Mouse (Mus musculus): ENCODE measurements at regions not wholly inside any gene's neighbourhood (a gene's known extent, or its start where the extent isn't known, plus 50 kb on each side); places are given as distances from the start of the nearest gene placed in this dataset.
"Not testable (repeated sequence)": the region's sequence is repeated elsewhere in the genome, so short reads cannot be mapped to it uniquely, and the experiment has no call there.

DNA sequence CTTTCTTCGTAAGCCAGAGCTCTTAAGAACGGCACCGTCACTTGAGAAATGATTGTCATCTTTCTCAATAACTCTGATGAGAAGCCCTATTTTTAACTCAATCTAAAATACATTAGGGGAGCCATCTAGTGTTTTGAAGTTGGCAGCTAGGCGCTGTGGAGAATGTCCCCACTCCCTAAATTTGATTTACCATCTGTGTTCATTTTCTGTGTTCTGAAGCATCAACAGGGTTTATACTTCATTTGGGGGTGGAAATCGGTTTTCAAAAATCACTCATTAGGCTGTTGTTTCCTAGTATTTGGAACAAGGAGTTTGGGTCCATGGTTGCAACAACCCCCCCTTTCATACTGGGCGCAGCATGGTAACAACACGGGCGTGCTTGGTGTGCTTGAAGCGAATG, 97.1 kb upstream of the Ipo5 start:
- intact Hi-C loops (cut with DNase I), result no loop called here
- DNase-seq, result no peak

- intact Hi-C loops (cut with DNase I); DNase-seq: not testable (repeated sequence)
Measured at GRCm38 (mm10) chr14:120815126-120815525, 95.9 kb upstream of the Ipo5 start.

DNA sequence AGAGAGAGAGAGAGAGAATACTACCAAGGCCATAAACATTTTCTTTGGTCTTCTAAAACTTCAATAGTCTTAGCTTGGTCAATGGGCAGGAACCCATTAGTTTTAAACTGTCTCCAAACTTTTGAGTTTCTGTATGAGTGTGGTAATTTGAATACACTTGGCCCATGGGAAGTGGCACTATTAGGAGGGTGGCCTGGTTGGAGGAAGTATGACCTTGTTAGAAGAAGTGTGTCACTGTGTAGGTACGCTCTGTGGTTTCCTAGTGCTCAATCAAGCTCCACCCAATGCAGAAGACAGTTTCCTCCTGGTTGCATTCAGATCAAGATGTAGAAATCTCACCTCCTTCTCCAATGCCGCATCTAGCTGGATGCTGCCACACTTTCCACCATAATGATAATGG, 94.5 kb upstream of the Ipo5 start:
- intact Hi-C loops (cut with DNase I), result no loop called here
- DNase-seq, result no peak

- intact Hi-C loops (cut with DNase I), result no loop called here
- DNase-seq, result no peak
Measured at GRCm38 (mm10) chr14:120826187-120826586, 84.8 kb upstream of the Ipo5 start.

DNA sequence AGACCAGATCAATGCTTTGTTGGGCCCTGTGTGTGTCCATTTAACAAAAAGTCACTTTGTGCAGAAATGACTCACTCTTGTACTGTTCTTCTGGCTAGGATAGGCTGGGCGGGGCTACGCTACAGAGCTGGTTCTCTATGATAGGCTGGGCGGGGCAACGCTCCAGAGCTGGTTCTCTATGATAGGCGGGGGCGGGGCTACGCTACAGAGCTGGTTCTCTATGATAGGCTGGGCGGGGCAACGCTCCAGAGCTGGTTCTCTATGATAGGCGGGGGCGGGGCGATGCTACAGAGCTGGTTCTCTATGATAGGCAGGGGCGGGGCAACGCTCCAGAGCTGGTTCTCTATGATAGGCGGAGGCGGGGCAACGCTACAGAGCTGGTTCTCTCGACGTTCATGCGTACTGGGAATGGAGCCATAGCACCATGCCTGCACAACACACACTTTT, 80.6 kb upstream of the Ipo5 start:
- DNase-seq, result peak in 1 of 2 experiments; percentile 21
- intact Hi-C loops (cut with DNase I), result loop anchor here (5.0 kb wide), 3 partner anchors 142 to 392 kb away; no protein-coding TSS in a partner anchor

DNA sequence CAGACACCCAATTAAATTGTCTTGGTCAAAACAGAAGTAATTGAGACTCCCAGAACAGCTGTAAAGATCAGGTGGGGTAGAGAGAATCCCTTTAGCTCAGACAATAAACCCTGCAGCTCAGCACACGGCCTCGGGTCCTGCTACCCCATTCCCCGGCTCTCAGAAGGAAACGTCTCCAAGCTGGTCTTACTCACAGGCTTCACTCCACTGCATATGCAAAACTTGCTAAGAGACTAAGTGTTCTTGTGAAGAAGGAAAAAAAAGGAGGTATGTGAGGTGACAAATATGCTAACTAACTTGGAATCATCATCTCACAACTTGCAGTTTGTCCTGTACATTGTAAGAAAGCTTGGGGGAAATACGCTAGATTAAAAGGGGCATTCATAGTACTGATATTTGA, 79.6 kb upstream of the Ipo5 start:
- DNase-seq, result no peak
- intact Hi-C loops (cut with DNase I), result loop anchor here (1.0 to 5.0 kb wide), 4 partner anchors 82 to 391 kb away; no protein-coding TSS in a partner anchor

DNA sequence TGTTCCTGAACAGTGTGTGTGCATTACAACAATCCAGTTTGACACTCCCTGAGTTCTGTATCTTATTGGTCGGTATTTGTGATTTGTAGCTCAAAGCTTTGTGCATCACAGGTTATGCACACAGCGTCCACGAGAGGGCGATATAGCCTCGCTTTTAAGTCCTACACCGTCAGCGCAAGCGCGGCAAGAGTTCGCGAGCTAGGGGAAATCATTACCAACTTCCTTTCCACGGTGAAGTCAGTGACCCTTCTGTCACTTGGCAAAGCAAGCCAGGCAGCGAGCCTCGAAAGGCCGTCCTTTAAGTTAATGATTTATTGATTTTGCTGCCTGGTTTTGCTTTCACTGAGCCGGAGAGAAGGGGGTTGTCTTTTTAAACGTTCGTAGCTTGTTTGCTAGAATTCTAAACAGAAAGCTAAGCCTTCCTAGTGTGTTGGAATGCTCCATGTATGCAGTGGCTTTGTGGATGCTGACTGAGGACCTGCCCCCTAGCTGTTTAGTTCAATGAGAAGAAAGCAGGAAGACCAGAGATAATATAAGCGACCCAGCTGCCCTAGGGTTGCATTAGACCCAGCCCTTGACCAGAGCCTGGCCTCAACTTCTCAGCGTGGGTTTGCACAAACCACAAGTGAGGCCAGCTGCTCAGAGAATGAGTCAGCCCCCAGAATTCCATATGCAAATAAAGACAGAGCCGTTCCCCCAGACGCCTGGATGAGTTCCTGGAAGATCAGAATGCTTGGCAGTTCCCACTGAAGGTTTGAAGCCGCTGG, 79.0 kb upstream of the Ipo5 start:
- intact Hi-C loops (cut with DNase I), result loop anchor here (1.0 to 5.0 kb wide), 4 partner anchors 81 to 390 kb away; no protein-coding TSS in a partner anchor

DNA sequence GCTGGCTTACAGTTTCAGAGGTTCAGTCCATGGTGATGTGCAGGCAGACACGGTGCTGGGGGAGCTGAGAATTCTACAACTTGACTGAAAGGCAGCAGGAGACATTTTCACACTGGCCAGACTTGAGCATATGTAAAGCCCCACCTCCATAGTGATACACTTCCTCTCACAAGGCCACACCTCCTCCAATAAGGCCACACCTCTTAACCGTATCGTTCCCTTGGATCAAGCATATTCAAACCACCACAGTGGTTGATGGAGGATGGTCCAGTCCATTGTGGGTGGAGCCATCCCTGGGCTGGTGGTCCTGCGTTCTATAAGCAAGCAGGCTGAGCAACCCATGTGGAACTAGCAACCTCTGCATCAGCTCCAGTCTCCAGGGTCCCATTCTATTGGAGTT, 76.2 kb upstream of the Ipo5 start:
- DNase-seq, result no peak
- intact Hi-C loops (cut with DNase I), result loop anchor here (2.0 to 5.0 kb wide), 4 partner anchors 137 to 616 kb away; no protein-coding TSS in a partner anchor

More for the DNA sequence above, 79.0 kb upstream of the Ipo5 start:
- peak; percentile 92 to 94 for DNase-seq

GRCm38 (mm10) chr14:120835758-120836157, 75.3 kb upstream of the Ipo5 start:
- DNase-seq, result peak in 1 of 2 experiments; percentile 8
- intact Hi-C loops (cut with DNase I), result loop anchor here (2.0 kb wide), 1 partner anchor 615 kb away; no protein-coding TSS in a partner anchor

GRCm38 (mm10) chr14:120836535-120837316, 74.3 kb upstream of the Ipo5 start:
- intact Hi-C loops (cut with DNase I), result no loop called here
- DNase-seq, result no peak

DNA sequence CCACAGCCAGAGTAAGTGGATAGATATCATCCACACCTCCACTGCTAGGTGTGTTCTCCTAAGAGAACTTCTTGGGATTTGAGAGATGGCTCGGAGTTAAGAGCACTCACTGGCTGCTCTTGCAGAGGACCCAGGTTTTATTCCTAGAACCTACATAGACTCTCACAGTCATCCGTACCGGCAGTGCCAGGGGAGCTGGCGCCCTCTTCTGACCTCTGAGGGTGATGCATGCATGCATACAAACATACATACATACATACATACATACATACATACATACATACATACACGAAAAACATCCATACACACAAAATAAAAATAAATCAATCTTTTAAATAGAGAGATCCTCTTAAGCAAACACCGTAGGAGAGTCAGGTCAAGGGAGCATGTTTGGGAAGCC, 70.1 kb upstream of the Ipo5 start:
- no peak for DNase-seq
- intact Hi-C loops (cut with DNase I), result no loop called here

DNA sequence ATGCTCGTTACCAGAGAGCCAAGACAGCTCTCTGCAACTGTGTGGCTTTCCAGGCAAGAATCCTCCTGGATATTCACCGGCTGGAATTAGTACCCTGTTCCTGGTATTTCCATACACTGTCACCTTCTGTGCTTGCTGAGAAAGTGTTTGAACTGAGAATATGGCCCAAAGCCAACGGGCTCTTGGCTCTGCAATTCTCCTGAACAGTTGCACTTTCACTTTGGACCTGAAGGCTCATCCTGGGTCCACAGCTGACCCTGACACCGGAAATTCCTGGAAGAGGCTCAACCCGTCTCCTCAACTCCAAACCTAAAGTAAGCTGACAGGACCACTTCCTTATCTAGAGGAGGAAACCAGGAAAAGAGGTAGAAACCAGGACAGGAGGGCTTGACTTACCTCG, 69.7 kb upstream of the Ipo5 start:
- intact Hi-C loops (cut with DNase I), result no loop called here
- DNase-seq, result peak; percentile 14 to 27

DNA sequence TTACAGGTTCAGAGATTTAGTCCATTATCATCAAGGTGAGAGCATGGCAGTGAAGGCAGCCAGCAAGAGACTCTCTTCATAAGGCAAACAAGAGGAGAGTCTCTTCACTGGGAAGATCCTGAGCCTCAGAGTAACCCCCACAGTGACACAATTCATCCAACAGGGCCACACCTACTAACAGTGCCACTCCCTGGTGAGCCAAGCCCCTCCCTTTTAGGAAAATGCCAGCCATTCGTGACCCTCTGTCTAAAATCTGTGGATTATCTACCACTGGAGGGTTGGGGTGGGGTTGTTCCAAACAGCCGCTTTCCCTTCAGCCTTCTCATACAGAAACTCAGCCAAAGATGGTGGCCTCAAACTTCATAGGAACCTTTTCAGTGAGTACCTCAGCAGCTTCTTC, 65.9 kb upstream of the Ipo5 start:
- no peak for DNase-seq
- intact Hi-C loops (cut with DNase I), result no loop called here

DNA sequence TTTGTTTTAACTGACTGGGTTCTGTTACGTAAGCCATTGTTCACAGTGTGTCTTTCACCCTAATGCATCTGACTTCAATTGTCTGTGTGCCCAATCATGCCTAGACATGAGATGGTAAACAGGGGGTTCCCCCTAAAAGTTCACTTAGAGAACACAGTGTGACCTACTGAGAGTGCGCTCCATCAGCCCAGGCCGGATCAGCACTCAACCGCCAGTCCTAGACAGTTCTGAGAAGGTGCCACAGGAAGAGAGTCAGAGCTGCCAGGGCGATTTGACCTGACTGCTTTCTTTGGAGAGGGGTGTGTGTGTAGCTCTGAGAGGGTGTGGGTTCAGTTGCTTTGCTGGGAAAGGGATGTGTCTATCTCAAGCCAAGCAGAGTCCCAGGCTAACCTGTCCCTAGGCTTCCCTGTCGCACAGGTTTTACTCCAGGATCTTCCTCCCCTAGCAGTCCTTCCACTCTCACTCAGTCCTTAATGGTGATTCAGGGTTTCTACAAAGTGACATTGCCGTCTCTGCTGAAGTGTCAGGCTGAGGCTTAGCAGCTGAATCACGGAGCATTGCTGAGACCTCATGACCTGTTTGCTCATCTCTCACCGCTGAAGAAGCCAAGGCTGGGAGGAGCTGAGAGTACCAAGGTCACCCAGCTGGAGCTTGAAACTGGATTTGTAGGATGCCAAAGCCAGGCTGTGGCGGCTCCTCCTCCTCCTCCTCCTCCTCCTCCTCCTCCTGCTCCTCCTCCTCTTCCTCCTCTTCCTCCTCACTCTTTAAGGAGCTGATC, 64.8 kb upstream of the Ipo5 start:
- intact Hi-C loops (cut with DNase I), result no loop called here
- DNase-seq, result peak; percentile 56

DNA sequence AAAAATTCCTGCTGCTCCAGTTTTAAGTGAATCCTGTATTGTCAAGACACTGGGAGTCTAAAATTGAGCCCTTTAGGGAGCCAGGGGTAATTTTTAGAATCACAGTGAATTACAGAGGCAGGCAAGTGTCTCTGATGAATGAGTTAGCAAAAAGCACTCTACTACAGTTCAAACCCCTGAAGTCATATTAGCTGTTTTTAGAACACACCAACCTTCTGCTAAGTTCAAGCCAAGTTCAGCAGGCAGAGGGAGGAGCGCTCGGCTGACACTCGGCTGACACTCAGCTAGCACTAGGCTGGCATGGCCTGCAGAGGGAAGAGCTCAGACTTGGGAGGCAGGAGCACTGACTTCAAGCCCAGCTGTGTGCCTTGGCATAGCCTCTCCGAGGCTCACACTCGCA, 64.0 kb upstream of the Ipo5 start:
- intact Hi-C loops (cut with DNase I), result no loop called here
- peak; percentile 70 to 78 for DNase-seq

DNA sequence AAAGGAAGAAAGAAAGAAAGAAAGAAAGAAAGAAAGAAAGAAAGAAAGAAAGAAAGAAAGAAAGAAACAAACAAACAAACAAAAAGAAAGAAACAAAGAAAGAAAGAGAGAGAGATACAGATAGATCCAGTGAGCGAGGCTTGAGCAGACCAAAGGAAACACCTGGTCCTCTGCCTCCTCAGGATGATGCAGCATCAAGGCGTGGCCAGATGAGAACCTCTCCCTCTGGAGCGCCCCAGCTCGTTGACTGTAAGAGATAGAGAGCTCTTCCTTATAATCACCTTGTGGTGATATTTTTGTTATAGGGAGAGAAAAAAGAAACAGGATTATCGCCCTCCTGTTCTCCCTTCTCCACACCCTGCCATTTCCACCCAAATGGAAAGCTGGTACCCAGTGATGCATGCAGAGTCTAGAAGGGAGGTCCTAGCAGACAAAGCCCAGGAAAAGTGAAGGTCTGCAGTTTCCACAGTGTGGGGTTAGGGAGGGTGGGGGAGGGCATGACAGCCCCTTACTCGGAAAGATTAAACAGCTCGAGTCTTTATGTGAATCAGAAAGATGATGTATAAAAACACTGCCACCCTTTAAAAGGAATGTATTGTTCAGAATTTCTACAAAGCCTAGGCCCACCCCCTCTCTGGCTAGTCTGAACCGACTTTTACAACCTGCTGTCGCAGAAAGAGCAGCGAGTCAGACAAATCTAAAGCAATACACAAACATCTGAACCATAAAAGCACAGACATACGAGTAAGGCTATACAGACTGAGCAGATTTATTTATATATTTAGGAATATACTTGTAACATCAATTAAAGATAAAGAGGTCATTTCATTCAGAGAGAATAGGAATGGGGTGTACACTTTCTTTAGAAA, 62.7 kb upstream of the Ipo5 start:
- intact Hi-C loops (cut with DNase I), result no loop called here
- DNase-seq, result no peak

- DNase-seq, result no peak
- intact Hi-C loops (cut with DNase I), result no loop called here
Measured at GRCm38 (mm10) chr14:120849159-120849558, 61.9 kb upstream of the Ipo5 start.

GRCm38 (mm10) chr14:120853643-120854042, 57.4 kb upstream of the Ipo5 start:
- no peak for DNase-seq
- intact Hi-C loops (cut with DNase I), result no loop called here

- no peak for DNase-seq
- intact Hi-C loops (cut with DNase I), result no loop called here
Measured at GRCm38 (mm10) chr14:120854559-120854958, 56.5 kb upstream of the Ipo5 start.

DNA sequence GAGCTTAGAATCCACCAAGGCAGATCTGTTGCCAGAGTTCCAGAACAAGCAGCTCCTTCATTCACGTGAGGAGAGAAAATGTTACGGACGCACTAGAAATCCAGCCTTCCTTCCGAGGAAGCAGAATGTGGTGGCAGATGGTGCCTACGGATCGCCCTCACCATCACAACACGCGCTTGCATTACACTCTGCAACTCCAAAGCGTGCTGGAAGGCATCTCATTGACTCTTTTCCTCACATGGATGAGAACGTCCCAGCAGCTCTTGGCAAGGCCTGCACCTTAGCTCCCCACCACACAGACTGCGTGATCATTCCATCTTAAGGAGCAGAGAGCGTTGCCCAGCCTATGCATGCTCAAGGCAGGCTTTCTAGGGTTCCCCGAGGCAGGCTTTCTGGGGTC, 55.8 kb upstream of the Ipo5 start:
- intact Hi-C loops (cut with DNase I), result no loop called here
- DNase-seq, result no peak

Data from heart, postnatal 10 days (tissue).